Mouse (Mus musculus) CD4-positive, CD25-positive, alpha-beta regulatory T cell, adult 4 months (primary cell): ENCODE results near the gene Prim1. TPM values are rescaled to one million over a fixed set of nuclear protein-coding genes. Genes with fewer than 3 reads are reported as not detected.
"Not testable (repeated sequence)": the region's sequence is repeated elsewhere in the genome, so short reads cannot be mapped to it uniquely, and the experiment has no call there.

Source experiments
- ATAC-seq: one replicate; pipeline ENCODE4 v1.8.0; 2017
- polyA plus RNA-seq, 2 experiments: library from polyadenylated mRNA; unstranded; fragments of 100-300 nt; shearing (Covaris generic); gene quantifications; one replicate each; pipeline ENCODE4 v1.2.1; 2017

Gene Prim1
- polyA plus RNA-seq, 2 experiments from 2014 or later, result 18.9 to 20.2 TPM

DNA sequence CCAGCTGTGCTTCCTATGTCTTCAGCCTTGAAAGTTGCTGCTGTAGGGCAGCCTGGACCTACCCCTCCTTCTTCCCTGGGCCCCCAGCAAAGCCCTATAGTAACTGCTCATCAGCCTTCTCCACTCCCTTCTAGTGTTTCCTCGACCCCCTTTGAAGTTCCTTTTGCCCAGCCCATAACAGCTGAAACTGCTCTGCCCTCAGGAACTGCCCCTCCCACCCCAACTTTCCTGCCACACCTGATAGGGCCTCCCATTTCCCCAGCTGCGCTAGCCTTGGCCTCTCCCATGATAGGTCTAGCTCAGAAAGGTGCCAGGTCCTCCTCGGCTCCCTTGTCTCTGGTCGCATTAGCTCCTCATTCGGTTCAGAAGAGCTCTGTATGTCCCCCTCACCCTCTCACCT, 24.2 kb downstream of the Prim1 start:
- no peak for ATAC-seq

DNA sequence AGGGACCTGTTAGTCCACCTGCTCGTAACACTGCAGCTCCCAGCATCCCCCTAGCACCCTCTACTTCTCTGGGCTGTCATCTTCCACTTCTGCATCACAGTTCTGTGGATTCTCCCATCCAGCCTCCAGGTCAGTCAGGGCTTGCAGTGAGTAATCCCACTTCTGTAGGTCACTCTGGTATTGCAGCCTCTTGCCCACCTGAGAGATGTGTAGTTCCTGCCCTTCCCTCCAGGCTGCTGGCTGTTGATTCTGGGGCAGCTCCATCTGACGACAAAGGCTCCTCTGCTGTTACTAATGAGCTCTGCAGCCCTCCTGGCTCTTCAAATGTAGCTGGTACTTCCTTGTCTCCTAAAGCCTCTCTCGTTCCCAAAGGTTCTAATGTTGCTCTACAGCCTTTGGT, 24.9 kb downstream of the Prim1 start:
- no peak for ATAC-seq

DNA sequence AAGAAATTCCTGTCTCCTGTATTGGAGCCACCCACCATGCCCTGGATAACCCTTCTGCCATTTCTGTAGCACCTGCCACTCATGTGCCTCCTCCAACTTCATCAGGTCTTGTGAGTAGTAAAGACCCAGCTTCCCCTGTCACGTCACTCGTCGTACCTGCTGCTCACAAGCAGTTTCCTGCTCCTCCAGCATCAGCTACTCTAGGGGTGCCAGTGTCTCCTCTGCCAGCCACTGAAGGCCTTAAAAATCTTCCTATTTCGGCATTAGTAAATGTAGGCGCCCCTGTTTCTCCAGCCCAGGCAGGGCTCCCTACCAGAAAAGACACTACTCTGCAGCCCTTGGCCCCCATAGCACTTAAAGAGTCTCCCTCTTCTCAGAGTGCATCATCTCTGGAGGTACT, 25.3 kb downstream of the Prim1 start:
- no peak for ATAC-seq

DNA sequence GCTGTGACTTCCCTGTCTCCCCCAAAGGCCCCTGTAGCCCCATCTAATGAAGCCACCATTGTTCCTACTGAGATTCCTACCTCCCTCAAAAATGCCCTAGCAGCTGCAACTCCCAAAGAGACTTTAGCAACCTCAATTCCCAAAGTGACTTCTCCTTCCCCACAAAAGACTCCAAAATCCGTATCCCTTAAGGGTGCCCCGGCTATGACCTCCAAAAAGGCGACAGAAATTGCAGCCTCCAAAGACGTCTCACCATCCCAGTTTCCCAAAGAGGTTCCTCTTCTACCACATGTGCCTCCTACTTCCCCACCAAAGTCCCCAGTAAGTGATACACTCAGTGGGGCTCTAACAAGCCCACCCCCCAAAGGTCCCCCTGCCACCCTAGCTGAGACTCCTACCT, 26.7 kb downstream of the Prim1 start:
- ATAC-seq, result no peak

DNA sequence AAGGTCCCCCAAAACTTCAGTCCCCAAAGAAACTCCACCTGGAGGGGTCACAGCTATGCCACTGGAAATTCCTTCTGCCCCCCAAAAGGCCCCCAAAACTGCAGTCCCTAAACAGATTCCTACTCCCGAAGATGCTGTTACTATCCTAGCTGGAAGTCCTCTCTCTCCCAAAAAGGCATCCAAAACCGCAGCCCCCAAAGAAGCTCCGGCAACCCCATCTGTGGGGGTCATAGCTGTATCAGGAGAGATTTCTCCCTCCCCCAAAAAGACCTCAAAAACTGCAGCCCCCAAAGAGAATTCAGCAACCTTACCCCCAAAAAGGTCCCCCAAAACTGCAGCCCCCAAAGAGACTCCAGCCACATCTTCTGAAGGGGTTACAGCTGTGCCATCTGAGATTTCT, 27.5 kb downstream of the Prim1 start:
- no peak for ATAC-seq

DNA sequence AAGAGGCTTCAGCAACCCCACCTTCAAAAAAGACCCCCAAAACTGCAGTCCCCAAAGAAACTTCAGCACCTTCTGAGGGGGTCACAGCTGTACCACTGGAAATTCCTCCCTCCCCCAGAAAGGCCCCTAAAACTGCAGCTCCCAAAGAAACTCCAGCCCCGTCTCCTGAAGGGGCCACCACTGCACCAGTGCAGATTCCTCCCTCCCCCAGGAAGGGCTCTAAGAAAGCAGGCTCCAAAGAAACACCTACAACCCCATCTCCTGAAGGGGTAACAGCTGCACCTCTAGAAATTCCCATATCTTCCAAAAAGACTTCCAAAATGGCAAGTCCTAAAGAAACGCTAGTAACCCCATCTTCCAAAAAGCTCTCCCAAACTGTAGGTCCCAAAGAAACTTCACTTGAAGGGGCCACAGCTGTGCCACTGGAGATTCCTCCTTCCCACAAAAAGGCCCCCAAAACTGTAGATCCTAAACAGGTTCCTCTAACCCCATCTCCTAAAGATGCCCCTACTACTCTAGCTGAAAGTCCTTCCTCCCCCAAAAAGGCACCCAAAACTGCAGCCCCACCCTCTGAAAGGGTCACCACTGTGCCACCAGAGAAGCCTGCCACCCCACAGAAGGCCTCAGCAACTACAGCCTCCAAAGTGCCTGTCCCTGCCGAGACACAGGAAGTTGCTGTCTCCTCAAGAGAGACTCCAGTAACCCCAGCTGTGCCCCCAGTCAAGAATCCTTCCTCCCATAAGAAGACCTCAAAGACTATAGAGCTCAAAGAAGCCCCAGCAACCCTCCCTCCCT, 28.3 kb downstream of the Prim1 start:
- no peak for ATAC-seq

DNA sequence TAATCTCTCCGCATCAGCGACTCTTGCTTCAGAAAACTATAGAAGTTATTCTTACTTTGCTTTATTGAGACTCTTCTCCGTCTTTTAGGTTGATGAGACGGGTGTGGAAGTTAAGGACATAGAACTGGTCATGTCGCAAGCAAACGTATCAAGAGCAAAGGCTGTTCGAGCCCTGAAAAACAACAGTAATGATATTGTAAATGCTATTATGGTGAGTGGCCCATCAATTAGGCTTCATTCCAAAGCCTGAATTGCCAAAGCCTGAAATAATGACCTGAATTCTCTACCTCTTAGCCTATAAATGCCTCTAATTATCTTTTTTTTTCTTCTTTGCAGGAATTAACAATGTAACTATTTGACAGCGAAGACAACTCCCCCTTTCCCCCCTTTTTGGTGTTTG, 33.2 kb downstream of the Prim1 start:
- ATAC-seq, result no peak

DNA sequence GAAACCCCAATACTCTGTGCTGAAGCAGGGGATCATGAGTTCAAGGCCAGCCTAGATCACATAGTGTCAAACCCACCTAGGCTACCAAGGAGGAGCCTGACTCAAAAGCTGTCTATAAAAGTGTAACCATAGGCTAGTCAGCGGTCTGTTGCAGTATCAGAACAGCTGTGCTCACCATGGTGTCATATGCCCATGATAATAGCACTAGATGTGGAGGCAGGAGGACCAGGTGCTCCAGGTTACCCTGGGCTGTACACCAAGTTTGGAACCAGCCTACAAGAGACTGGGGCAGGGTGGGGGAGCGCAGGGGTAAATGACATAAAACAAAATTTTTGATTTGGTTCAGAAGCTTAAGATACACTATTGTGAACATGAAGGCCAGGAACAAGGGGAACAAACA, 34.8 kb downstream of the Prim1 start:
- no peak for ATAC-seq

DNA sequence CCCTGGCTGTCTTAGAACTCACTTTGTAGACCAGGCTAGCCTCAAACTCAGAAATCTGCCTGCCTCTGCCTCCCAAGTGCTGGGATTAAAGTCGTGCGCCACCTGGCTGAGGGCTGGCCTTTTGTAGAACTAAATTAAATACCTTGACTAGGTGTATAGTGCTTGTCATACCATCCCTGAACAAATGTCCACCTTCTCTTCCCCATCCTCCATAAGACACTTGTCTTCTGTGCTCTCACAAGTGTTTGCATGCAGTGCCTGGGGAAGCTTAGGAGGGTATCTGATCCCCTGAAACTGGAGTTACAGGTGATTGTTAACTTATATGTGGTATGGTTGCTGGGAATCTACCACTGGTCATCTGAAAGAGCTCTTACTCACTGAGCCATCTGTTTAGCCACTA, 35.4 kb downstream of the Prim1 start:
- no peak for ATAC-seq

DNA sequence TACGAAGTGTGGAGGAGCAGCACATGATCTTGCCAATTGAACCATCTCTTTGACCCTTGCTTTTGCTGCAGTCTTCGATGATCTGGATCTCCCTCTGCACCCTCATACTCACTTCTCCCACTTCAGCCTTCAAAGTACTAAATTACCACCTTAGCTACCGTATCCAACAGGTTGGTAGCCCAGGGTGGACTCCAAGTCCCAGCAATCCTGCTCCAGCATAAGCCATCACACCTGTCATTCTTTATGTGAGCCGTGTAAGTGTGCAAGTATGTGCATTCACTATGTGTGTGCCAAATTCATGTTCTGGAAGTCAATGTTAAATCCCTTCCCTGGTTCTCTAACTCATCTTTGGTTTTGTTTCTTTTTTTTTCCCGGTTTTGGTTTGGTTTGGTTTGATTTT, 36.6 kb downstream of the Prim1 start:
- ATAC-seq, result no peak

DNA sequence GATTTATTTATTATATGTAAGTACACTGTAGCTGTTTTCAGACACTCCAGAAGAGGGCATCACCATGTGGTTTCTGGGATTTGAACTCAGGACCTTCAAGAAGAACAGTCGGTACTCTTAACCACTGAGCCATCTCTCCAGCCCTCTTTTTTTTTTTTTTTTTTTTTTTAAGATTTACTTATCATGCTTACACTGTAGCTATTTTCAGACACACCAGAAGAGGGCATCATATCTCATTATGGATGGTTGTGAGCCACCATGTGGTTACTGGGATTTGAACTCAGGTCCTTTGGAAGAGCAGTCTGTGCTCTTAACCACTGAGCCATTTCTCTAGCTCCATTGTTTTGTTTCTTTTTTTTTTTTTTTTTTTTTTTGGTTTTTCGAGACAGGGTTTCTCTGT, 37.2 kb downstream of the Prim1 start:
- ATAC-seq, result not testable (repeated sequence)

DNA sequence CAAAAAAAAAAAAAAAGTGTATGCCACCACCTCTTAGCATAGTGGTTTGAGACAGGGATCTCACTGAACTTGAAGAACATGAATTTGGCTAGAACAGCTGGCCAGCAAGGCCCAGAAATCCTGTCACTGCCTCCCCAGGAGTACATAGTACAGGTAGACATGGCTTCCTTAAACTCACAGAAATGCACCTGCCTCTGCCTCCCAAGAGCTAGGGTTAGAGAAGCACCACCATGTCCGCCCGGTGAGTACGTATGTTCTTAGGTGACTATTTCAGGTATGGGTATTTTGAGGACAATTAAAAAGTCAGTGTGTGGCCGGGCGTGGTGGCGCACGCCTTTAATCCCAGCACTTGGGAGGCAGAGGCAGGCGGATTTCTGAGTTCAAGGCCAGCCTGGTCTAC, 38.0 kb downstream of the Prim1 start:
- ATAC-seq, result no peak

DNA sequence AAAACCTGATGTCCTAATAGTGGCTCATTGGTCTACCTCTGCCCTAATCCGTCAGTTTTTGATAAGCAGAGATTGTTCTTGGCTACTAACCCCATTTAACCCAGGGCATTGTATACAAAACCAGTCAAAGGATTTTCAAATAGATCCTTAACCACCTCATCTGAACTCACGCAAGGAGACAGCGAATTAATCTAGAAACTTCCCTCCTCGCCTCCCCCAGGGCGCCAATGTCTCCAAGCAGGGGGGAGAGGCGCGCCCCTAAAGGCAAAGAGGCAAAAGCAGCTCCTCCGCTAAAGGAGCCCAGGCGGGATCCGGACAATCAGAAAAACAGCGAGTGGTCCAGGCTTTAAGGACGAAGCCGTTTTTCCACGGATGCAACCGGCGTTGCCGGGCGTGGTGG, 43.2 kb downstream of the Prim1 start:
- no peak for ATAC-seq

DNA sequence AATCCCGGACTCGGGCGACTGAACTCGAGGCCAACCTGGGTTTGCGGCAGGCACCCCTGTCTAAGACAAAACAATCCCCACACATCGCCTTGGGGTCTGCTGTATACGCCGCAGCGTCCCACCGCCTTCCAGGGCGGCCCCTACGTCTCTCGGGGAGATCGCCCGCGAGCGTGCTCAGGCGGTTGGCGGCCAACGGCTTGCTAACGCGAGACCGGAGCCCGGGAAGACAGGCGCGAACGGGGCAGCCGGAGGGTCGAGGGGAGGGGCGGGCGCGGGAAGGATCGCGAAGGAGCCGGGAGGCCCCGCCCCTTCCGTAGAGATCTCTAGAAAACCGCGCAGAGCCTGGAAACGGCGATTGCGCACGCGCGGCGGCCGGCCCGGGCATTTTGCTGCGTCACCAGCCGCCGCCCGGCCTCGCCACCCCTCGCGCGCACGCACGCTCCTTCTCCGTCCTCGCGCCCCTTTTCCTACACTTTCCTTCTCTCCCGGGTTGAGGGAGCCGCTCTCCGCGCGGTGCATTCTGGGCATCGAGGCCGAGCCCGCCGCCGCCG, 43.7 kb downstream of the Prim1 start, which contains the start of gene Ptges3:
TSS of gene Ptges3 (plus strand) at position 354 of the 551 bp plus-strand sequence.
- peak; percentile 82 for ATAC-seq

DNA sequence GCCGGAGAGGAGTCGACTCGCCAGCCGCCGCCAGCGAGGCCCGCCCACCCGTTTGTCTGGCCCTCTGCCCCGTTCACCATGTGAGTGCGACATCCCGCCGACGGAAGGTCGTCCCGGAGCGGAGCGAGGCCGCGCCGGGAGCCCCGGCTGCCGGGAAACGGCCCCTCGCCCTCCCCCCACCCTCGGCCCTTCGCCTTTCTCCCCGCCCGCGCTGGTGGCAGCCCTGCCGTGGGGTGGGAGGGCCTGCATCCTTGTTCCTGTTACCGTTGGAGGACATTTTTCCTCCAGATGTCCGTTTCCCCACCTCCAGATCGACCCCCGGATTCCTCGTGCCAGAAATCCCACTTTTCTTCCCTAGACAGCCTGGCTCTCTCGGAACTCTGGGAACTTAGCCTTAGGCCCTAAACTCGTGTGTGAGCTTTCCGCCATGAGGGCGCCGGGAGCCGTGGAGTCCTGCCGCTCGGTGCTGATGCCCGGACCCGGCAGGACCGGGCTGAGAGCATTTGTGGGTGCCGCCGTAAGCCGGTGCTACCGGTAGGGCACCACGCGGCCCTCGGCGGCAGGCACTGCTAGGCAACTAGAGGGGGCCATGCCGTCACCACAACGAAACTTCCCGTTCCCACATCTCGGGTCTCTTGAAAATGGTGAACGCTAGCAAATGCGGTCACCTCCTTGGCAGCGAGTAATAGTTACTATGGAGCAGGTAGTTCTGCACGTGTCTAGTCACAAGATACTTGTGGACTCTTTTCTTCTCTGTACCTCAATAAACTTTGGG, 44.4 kb downstream of the Prim1 start:
- ATAC-seq, result peak; percentile 66

DNA sequence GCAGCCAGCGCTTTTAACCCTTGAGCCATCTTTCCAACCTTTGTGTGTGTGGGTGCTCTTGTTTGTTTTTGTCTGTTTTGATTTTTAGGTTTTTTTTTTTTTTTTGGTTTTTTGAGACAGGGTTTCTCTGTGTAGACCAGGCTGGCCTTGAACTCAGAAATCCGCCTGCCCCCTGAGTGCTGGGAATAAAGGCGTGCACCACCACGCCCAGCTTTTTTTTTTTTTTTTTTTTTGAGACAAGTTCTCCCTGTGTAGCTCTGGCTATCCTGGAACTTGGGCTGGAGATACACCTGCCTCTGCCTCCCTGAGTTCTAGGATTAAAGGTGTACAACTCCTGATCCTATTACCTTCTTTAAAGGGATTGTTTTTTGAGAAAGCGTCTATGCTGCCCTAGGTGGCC, 46.1 kb downstream of the Prim1 start:
- no peak for ATAC-seq

DNA sequence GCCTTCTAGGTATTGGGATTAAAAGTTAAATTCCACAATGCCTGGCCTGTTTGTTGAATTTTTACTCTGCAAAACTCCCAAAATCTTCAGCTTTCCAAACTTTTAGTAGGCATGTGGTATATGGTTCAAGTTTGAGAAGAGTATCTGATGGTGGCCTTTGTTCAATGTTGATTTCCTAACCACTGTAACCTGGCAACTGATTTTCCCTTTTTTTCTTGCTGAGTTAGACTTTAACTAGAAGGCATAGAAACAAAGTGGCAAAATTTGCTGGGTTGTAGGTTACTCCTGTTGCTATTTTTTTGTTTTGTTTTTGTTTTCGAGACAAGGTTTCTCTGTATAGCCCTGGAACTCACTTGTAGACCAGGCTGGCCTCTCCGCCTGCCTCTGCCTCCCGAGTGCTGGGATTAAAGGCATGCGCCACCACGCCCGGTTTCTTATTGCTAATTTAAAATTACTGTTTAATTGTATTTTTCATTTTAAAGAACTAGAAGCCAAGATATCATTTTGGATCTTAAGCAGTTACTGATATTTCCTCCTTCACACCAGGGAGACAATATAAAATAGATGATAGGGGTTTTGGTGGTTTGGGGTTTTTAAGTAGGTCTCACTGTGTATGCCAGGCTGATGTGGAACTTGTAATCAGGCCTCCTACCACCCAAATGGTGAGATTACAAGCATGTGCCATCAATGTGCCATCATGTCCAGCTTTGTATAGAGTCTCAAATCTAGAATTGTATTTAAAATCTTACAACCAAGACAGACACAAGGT, 47.4 kb downstream of the Prim1 start:
- no peak for ATAC-seq

DNA sequence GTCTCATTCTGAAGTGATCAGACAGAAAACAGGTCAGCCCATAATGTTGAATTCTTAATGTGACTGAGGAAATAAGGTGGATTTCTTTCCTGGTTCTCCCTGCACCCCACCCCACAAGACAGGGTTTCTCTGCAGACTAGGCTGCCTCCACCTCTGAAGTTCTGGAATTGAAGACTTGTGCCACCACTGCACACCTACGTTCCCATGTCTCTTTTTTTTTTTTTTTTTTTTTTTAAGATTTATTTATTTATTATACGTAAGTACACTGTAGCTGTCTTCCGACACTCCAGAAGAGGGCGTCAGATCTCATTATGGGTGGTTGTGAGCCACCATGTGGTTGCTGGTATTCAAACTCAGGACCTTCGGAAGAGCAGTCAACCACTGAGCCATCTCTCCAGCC, 51.1 kb downstream of the Prim1 start:
- ATAC-seq, result no peak

DNA sequence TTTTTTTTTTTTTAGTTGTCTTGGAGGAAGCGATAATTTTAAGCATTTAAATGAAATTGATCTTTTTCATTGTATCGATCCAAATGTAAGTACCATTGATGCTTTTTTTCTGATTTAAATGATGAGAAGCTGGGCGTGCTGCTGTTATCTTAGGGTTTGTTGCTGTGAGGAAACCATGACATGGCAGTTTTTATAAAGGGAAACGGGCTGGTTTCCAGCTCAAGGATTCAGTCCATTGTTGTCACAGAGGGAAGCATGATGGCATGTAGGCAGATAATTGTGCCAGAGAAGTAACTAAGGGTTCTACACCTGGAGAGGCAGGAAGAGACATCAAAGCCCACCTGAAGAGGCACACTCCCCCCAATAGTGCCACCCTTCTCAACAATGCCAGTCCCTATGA, 54.2 kb downstream of the Prim1 start:
- ATAC-seq, result no peak

DNA sequence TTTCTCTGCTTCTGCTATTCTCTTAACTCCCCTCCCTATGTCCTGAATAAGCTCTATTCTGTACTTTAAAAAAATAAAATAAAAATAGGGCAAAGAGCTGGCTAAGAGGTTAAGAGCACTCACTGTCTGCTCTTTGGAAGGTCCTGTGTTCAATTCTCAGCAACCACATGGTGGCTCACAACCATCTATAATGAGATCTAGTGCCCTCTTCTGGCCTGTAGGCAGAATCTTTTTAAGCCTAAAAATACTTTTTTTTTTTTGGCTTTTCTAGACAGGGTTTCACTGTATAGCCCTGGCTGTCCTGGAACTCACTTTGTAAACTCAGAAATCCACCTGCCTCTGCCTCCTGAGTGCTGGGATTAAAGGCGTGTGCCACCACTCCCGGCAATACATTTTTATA, 55.5 kb downstream of the Prim1 start:
- not testable (repeated sequence) for ATAC-seq

DNA sequence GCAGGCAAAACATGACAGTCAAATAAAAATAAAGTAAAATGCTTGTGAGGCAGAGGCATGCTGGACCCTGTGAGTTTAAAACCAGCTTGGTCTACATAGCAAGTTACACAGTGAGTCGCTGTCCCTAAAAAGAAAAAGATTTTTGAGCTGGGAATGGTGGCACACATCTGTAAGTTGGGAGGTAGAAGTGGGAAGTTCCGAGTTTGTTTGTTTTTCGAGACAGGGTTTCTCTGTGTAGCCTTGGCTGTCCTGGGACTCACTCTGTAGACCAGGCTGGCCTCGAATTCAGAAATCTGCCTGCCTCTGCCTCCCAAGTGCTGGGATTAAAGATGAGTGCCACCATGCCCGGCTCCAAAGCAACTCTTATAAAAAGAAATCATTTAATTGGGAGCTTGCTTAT, 63.3 kb downstream of the Prim1 start:
- not testable (repeated sequence) for ATAC-seq
